16 mouse cellular contexts compared by ENCODE assay signal in the genomic region with DNA sequence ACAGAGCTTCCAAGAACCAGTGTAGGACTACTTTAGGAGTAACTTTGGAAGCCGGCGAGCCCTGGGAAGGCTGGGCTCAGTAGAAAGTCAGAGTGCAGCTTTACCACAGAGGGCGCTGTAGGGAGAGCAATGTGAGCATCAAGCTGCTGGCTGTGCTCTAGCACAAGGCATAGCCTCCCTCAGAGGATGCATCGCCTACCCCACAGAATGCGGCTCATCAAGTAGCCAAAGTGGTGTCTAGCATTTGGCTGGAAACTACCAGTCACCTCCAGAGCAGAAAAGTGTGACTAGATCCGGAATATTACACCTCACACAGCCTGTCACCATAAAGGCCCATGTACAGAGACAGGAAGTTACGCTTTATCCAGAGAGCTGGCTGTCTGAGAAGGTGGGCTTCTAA. TPM values are rescaled to one million over a fixed set of nuclear protein-coding genes. Genes with fewer than 3 reads are reported as not detected.
DNase-seq lines count a peak whose midpoint lies in the region; ATAC-seq and TF ChIP-seq lines count a peak whose summit lies in the region.
"Had no signal": no experiment of that assay in that cellular context is flagged by ENCODE, and none has a peak within 500 bp of the region (broad histone marks: within the 10 kb centered on the region; RNA-seq: fewer than 3 reads in every experiment).

No protein-coding gene starts in this region.

- no peaks in the 10 kb centered on the region for H3K9me3 ChIP-seq in ES-Bruce4 (replicated peaks; ENCODE audit: control insufficient read depth, insufficient read depth, low read length, poor library complexity, severe bottlenecking)
- H3K9me3 ChIP-seq in forebrain, embryonic 15.5 days, result no peaks in the 10 kb centered on the region
- H3K9me3 ChIP-seq: limb, embryonic 15.5 days; neural tube, embryonic 13.5 days had no signal

- no peak overlapping the region for H3K9ac ChIP-seq in ES-Bruce4 (ENCODE audit: low read depth, poor library complexity, severe bottlenecking)
- H3K9ac ChIP-seq in forebrain, embryonic 15.5 days (replicated peaks), result no peak overlapping the region
- H3K9ac ChIP-seq: limb, embryonic 15.5 days; neural tube, embryonic 13.5 days had no signal

- H3K4me3 ChIP-seq in layer of hippocampus, adult 2 months, result no peak overlapping the region
- no peak overlapping the region for H3K4me3 ChIP-seq in ES-Bruce4 (ENCODE audit: low read depth, low read length)
- no peak overlapping the region for H3K4me3 ChIP-seq in forebrain, embryonic 15.5 days
- H3K4me3 ChIP-seq: limb, embryonic 15.5 days; neural tube, embryonic 13.5 days had no signal

- no peaks in the 10 kb centered on the region for H3K36me3 ChIP-seq in ES-Bruce4 (ENCODE audit: control insufficient read depth, insufficient read depth, low read length, poor library complexity, severe bottlenecking)
- no peaks in the 10 kb centered on the region for H3K36me3 ChIP-seq in forebrain, embryonic 15.5 days
- H3K36me3 ChIP-seq: limb, embryonic 15.5 days; neural tube, embryonic 13.5 days had no signal

- TF ChIP-seq POLR2A in ES-Bruce4 (IDR thresholded peaks at IDR 0.05; ENCODE audit: insufficient read depth, low read length), result no peak

- TF ChIP-seq CTCF in layer of hippocampus, adult 2 months (conservative IDR thresholded peaks at IDR 0.05), result peak; percentile 51
- peak; percentile 40 for TF ChIP-seq CTCF in ES-Bruce4 (IDR thresholded peaks at IDR 0.05; ENCODE audit: low read depth, low read length)

- H3K27ac ChIP-seq in layer of hippocampus, adult 2 months, result no peak overlapping the region
- H3K27ac ChIP-seq in ES-Bruce4 (ENCODE audit: insufficient read depth, low read length), result no peak overlapping the region
- no peak overlapping the region for H3K27ac ChIP-seq in forebrain, embryonic 15.5 days (replicated peaks)
- H3K27ac ChIP-seq: limb, embryonic 15.5 days; neural tube, embryonic 13.5 days had no signal

- ATAC-seq in inflammation-experienced regulatory T-cells, adult 6 months, result peak; percentile 56
- no peak for ATAC-seq in forebrain, embryonic 15.5 days (replicated peaks)
- ATAC-seq: hindbrain, embryonic 16.5 days had no signal

- intact Hi-C loops in gastrocnemius, postnatal 14 days (cut with DNase I; ENCODE audit: low total_unique reads), result no loop called here

- 73% methylated on average over 7 of the region's 7 CpGs for WGBS in forebrain, embryonic 15.5 days

- DNase-seq in layer of hippocampus, adult 2 months (ENCODE audit: low spot score in 2 of 2), result no peak
- DNase-seq in layer of hippocampus, adult 8-10 months (ENCODE audit: low spot score in 2 of 2), result no peak
- peak; percentile 58 to 69 for DNase-seq in thymus, postnatal 10 days (ENCODE audit: low spot score in 2 of 2)
- DNase-seq in gastrocnemius, postnatal 14 days, result no peak
- DNase-seq in lung, postnatal 14 days, result no peak
- DNase-seq: adrenal gland, adult 8-10 months; cerebellum, adult 9-10 months; right cerebral cortex, adult 18-20 months had no signal

- TF ChIP-seq EP300 in ES-Bruce4 (IDR thresholded peaks at IDR 0.05; ENCODE audit: insufficient read depth, low read depth, low read length), result no peak

- H3K4me2 ChIP-seq in forebrain, embryonic 15.5 days (replicated peaks), result no peak overlapping the region
- H3K4me2 ChIP-seq: limb, embryonic 15.5 days; midbrain, embryonic 11.5 days; neural tube, embryonic 13.5 days had no signal

- H3K27me3 ChIP-seq in ES-Bruce4 (ENCODE audit: control insufficient read depth, insufficient read depth, low read length, poor library complexity, severe bottlenecking), result no peaks in the 10 kb centered on the region
- no peaks in the 10 kb centered on the region for H3K27me3 ChIP-seq in forebrain, embryonic 15.5 days
- H3K27me3 ChIP-seq: limb, embryonic 15.5 days; neural tube, embryonic 13.5 days had no signal

- H3K4me1 ChIP-seq in ES-Bruce4 (ENCODE audit: control insufficient read depth, insufficient read depth, low read length), result no peaks in the 10 kb centered on the region
- H3K4me1 ChIP-seq in forebrain, embryonic 15.5 days, result no peaks in the 10 kb centered on the region
- H3K4me1 ChIP-seq: limb, embryonic 15.5 days; neural tube, embryonic 13.5 days had no signal

RNA-seq across cellular contexts. Expression of gene Tnfrsf14, which starts 7.4 kb away (rescaled TPM):
- 1 to 10 TPM in 1 of 2 experiments, under 1 TPM in 1; 0.84 to 1.3 TPM for total RNA-seq in layer of hippocampus, adult 2 months (2021)
- 1 to 10 TPM; 1.6 to 5.2 (median 3.8) TPM for total RNA-seq in layer of hippocampus, adult 8-10 months (2022)
- not detected in 2 replicates for polyA plus RNA-seq in ES-Bruce4 (2011; ENCODE audit: insufficient read depth, insufficient read length, low read depth, missing spikeins)
- polyA plus RNA-seq in inflammation-experienced regulatory T-cells, adult 6 months (2017; shearing (Covaris generic)), result 100 to 1,000 TPM in 2 of 3 experiments, 10 to 100 TPM in 1; 10.2 to 157 (median 117) TPM
- 1 to 10 TPM; 1.4 to 1.9 TPM for total RNA-seq in gastrocnemius, postnatal 14 days (2021)
- 0.36 TPM in 1 of 2 replicates, not detected in the other for polyA plus RNA-seq in forebrain, embryonic 15.5 days (2015; fragmentation: Nextera tagmentation; extraction: Ambion mirVana)

RNA-seq across cellular contexts. Expression of gene Hes5, which starts 24.9 kb away (rescaled TPM):
- 10 to 100 TPM; 24.7 to 30.7 TPM for total RNA-seq in layer of hippocampus, adult 2 months (2021)
- 10 to 100 TPM; 15.1 to 33.7 (median 22.6) TPM for total RNA-seq in layer of hippocampus, adult 8-10 months (2022)
- polyA plus RNA-seq in ES-Bruce4 (2011; ENCODE audit: insufficient read depth, insufficient read length, low read depth, missing spikeins), result not detected in 2 replicates
- 1 to 10 TPM in 2 of 3 experiments, not detected in 1; 1.2 to 1.3 TPM for polyA plus RNA-seq in inflammation-experienced regulatory T-cells, adult 6 months (2017; shearing (Covaris generic))
- under 1 TPM in 1 of 2 experiments, not detected in 1; 0.16 TPM for total RNA-seq in gastrocnemius, postnatal 14 days (2021)
- 125 and 127 TPM in 2 replicates for polyA plus RNA-seq in forebrain, embryonic 15.5 days (2015; fragmentation: Nextera tagmentation; extraction: Ambion mirVana)
- total RNA-seq: adrenal gland, adult 8-10 months; gastrocnemius, adult 18-20 months had no signal

RNA-seq across cellular contexts. Expression of gene Pank4, which starts 28.1 kb away (rescaled TPM):
- 10 to 100 TPM; 41.8 to 43.0 TPM for total RNA-seq in layer of hippocampus, adult 2 months (2021)
- total RNA-seq in layer of hippocampus, adult 8-10 months (2022), result 10 to 100 TPM; 34.4 to 46.8 (median 42.3) TPM
- 21.5 and 26.6 TPM in 2 replicates for polyA plus RNA-seq in ES-Bruce4 (2011; ENCODE audit: insufficient read depth, insufficient read length, low read depth, missing spikeins)
- 10 to 100 TPM; 22.1 to 59.6 (median 49.1) TPM for polyA plus RNA-seq in inflammation-experienced regulatory T-cells, adult 6 months (2017; shearing (Covaris generic))
- total RNA-seq in gastrocnemius, postnatal 14 days (2021), result 10 to 100 TPM; 24.1 to 31.4 TPM
- 43.5 and 48.9 TPM in 2 replicates for polyA plus RNA-seq in forebrain, embryonic 15.5 days (2015; fragmentation: Nextera tagmentation; extraction: Ambion mirVana)

RNA-seq across cellular contexts. Expression of gene Fam213b, which starts 36.9 kb away (rescaled TPM):
- total RNA-seq in layer of hippocampus, adult 2 months (2021), result 10 to 100 TPM; 48.1 to 48.9 TPM
- 10 to 100 TPM; 49.5 to 59.8 (median 57.0) TPM for total RNA-seq in layer of hippocampus, adult 8-10 months (2022)
- 11.8 and 13.9 TPM in 2 replicates for polyA plus RNA-seq in ES-Bruce4 (2011; ENCODE audit: insufficient read depth, insufficient read length, low read depth, missing spikeins)
- polyA plus RNA-seq in inflammation-experienced regulatory T-cells, adult 6 months (2017; shearing (Covaris generic)), result 10 to 100 TPM in 2 of 3 experiments, 1 to 10 TPM in 1; 2.8 to 17.4 (median 15.1) TPM
- 100 to 1,000 TPM; 110 to 112 TPM for total RNA-seq in gastrocnemius, postnatal 14 days (2021)
- 36.8 and 40.5 TPM in 2 replicates for polyA plus RNA-seq in forebrain, embryonic 15.5 days (2015; fragmentation: Nextera tagmentation; extraction: Ambion mirVana)

Comparison
In these comparisons a context has a peak if more than half of its experiments do, and no peak if none do; other contexts are left out.
1. DNase-seq: peak in thymus, postnatal 10 days (2 of 2); none in layer of hippocampus, adult 2 months (0 of 2), layer of hippocampus, adult 8-10 months (0 of 2), gastrocnemius, postnatal 14 days (single experiment) and lung, postnatal 14 days (single experiment).
2. RNA of gene Hes5, which starts 24.9 kb away (total RNA-seq): 24.7 to 30.7 TPM in layer of hippocampus, adult 2 months and 15.1 to 33.7 TPM in layer of hippocampus, adult 8-10 months; 0.16 TPM in gastrocnemius, postnatal 14 days; every median in the first group is over 10 times any median in the second.